Mouse (Mus musculus) midbrain, postnatal 0 days (tissue): ENCODE results near the gene Klhl18. TPM values are rescaled to one million over a fixed set of nuclear protein-coding genes. Genes with fewer than 3 reads are reported as not detected.

Experiments used
- ATAC-seq: fragments of 200-750 bp; cut with Nextera tagmentation; 2 replicates; pipeline ENCODE4 v1.8.0; 2017; ENCODE audit warnings: moderate number of reproducible peaks, mild to moderate bottlenecking, moderate TSS enrichment, moderate library complexity; ENCODE audit not compliant: low FRiP score
- DNase-seq: peaks from one replicate; pipeline ENCODE4 v3.0.0-alpha.2; 2015; ENCODE audit warnings: low spot score
- H3K27ac ChIP-seq: fragments of 300-500 bp; sonication (generic); 2 replicates; pipeline ENCODE4 v1.5.1; 2014; ENCODE audit warnings: low read depth, mild to moderate bottlenecking, low read length, mixed read lengths
- H3K27me3 ChIP-seq: fragments of 300-500 bp; sonication (generic); 2 replicates; pipeline ENCODE4 v1.6.1; 2014; ENCODE audit warnings: low read length, control low read depth, mixed read lengths; ENCODE audit not compliant: insufficient read depth
- H3K36me3 ChIP-seq: fragments of 300-500 bp; sonication (generic); 2 replicates; pipeline ENCODE4 v1.6.1; 2014; ENCODE audit warnings: low read length, control low read depth, mixed read lengths; ENCODE audit not compliant: insufficient read depth
- H3K4me1 ChIP-seq: fragments of 300-500 bp; sonication (generic); 2 replicates; pipeline ENCODE4 v1.6.1; 2014; ENCODE audit warnings: mild to moderate bottlenecking, control low read depth, antibody characterized with exemption, low read length, mixed read lengths; ENCODE audit not compliant: insufficient read depth
- H3K4me2 ChIP-seq: fragments of 300-500 bp; sonication (generic); 2 replicates; pipeline ENCODE4 v1.6.1; 2014; ENCODE audit warnings: low read depth, mild to moderate bottlenecking, low read length, mixed read lengths; ENCODE audit not compliant: poor library complexity, severe bottlenecking
- H3K4me3 ChIP-seq: fragments of 300-500 bp; sonication (generic); 2 replicates; pipeline ENCODE4 v1.5.1; 2014; ENCODE audit warnings: low read depth, mild to moderate bottlenecking, low read length, moderate library complexity
- H3K9ac ChIP-seq: fragments of 300-500 bp; sonication (generic); replicated peaks from 2 replicates; pipeline ENCODE4 v1.6.1; 2014; ENCODE audit warnings: mild to moderate bottlenecking, low read length, moderate library complexity, mixed read lengths; ENCODE audit not compliant: poor library complexity, severe bottlenecking
- H3K9me3 ChIP-seq: fragments of 300-500 bp; sonication (generic); 2 replicates; pipeline ENCODE4 v1.6.1; 2016; ENCODE audit warnings: low read length, control low read depth
- CTCF ChIP-seq: IDR thresholded peaks from 2 replicates; pipeline ENCODE4 v1.5.1; 2016; ENCODE audit warnings: antibody characterized with exemption, mild to moderate bottlenecking
- WGBS: fragments of 180-500 bp; shearing (Covaris S2); extraction: QIAGEN DNeasy Blood & Tissue Kit; methylation state at CpG from one replicate; pipeline ENCODE4 v1.1.7; 2014; 5-methylcytosine and 5-hydroxymethylcytosine counted together
- polyA plus RNA-seq: library from polyadenylated mRNA; unstranded; fragments of >200 nt; fragmentation: Nextera tagmentation; extraction: Ambion mirVana; gene quantifications from 2 replicates; pipeline ENCODE4 v1.2.1, GENCODE M21; 2015
- total RNA-seq: library from RNA; depleted of rRNA; stranded (reverse); fragments of >200 nt; gene quantifications from 2 replicates; pipeline ENCODE4 v1.2.3, GENCODE M21; 2014

Gene Klhl18
- total and polyA plus RNA-seq, 2 experiments from 2014 or later: 25.9 to 40.1 TPM

DNA sequence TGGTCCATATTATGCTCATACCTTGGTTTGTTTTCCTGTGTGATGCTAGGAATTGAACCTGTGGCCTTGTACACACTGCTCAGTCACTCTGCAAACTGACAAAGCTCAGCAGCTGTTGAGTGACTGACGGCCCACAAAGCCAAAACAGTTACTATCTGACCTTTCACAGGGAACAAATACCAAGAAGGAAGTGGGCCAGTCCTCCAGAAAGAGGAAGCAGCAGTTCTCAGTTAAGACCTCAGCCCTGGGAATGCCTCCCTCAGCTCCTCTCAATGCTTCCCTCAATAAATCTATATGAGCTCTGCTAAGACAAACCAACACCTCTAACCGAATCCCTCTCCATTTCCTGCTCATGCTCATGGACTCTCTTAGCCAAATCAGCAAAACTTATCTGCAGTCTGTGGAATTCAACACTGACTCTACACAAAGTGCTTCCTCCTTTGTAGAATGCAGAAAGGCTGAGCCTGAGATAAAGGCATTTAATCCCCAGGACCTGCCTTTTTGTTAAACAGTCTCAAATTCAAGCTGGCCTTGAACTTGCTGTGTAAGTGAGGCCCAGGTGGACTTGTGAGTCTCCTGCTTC lies 17.3 kb downstream of the Klhl18 start:
- H3K9ac ChIP-seq: no peak overlapping the region
- no peaks in the 10 kb centered on the region for H3K9me3 ChIP-seq
- DNase-seq: no peak
- H3K4me3 ChIP-seq: no peak overlapping the region
- ATAC-seq: no peak
- no peak for TF ChIP-seq CTCF
- no peaks in the 10 kb centered on the region for H3K27me3 ChIP-seq
- H3K27ac ChIP-seq: no peak overlapping the region
- H3K4me2 ChIP-seq: no peak overlapping the region
- H3K4me1 ChIP-seq: no peaks in the 10 kb centered on the region
- H3K36me3 ChIP-seq: peaks cover 16% of the 10 kb centered on the region; the same call in 1 of the 2 replicates
- 66% methylated on average over 2 of the region's 2 CpGs for WGBS

GRCm38 (mm10) chr9:110457926-110458325 lies 18.6 kb downstream of the Klhl18 start:
- Histone ChIP-seq H3K36me3 (peaks cover 18% of the 10 kb centered on the region; the same call in 1 of the 2 replicates), H3K9me3 (no peaks in the 10 kb centered on the region), H3K27me3 (no peaks in the 10 kb centered on the region), H3K4me3 (no peak overlapping the region), H3K9ac (no peak overlapping the region), H3K27ac (no peak overlapping the region), H3K4me2 (no peak overlapping the region), H3K4me1 (no peaks in the 10 kb centered on the region)
- TF ChIP-seq CTCF: no peak
- DNase-seq: no peak
- WGBS: 73% methylated on average over 3 of the region's 3 CpGs
- ATAC-seq: no peak

GRCm38 (mm10) chr9:110452523-110452922 lies 24.0 kb downstream of the Klhl18 start:
- Histone ChIP-seq H3K9ac (no peak overlapping the region), H3K4me1 (no peaks in the 10 kb centered on the region), H3K4me3 (no peak overlapping the region), H3K36me3 (peaks cover 31% of the 10 kb centered on the region), H3K27ac (no peak overlapping the region), H3K4me2 (no peak overlapping the region), H3K9me3 (no peaks in the 10 kb centered on the region), H3K27me3 (no peaks in the 10 kb centered on the region)
- TF ChIP-seq CTCF: no peak
- ATAC-seq: no peak
- no peak for DNase-seq
- 83% methylated on average over 3 of the region's 3 CpGs for WGBS

DNA sequence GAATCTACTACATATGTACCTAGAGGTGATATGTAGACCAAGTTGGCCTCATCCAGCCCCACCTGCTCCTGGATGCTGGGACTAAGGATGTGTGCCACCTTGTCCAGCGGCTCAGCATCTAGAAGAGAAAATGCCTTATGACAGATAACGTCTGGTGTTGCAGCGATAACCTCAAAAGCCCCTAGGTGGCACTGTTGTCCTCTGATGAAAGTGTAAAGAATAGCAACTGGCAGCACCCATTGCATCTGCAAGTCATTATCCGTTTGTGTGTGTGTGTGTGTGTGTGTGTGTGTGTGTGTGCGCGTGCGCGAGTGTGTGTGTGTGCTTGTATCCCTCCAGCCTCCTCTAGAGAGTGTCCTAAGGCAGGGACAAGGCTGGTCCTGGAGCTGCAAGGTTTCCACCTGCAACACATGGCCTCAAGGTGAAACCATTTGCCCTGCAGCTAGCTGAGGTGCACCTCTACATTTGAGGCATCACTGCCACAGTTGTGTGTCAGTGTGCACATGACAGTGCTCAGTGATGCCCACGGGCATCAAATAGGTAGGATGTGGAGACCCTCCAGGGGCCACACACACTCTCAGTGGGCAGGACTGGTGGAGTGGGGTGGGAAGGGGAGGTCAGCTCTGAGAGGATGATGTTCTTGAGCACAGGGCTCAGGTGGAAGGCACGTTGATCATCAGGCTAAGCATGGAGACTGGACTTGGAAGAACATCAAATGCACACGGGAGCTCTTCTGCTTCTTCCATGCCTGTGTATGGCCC lies 27.5 kb downstream of the Klhl18 start:
- Histone ChIP-seq H3K9ac (no peak overlapping the region), H3K27me3 (no peaks in the 10 kb centered on the region), H3K27ac (peak overlapping the region; percentile 51; the same call in 1 of the 2 replicates), H3K9me3 (no peaks in the 10 kb centered on the region), H3K4me1 (no peaks in the 10 kb centered on the region), H3K4me3 (no peak overlapping the region), H3K36me3 (peaks cover 32% of the 10 kb centered on the region), H3K4me2 (no peak overlapping the region)
- peak; percentile 91 for TF ChIP-seq CTCF
- DNase-seq: peak; percentile 95
- WGBS: 25% methylated on average over 11 of the region's 11 CpGs
- ATAC-seq: peak; percentile 91

DNA sequence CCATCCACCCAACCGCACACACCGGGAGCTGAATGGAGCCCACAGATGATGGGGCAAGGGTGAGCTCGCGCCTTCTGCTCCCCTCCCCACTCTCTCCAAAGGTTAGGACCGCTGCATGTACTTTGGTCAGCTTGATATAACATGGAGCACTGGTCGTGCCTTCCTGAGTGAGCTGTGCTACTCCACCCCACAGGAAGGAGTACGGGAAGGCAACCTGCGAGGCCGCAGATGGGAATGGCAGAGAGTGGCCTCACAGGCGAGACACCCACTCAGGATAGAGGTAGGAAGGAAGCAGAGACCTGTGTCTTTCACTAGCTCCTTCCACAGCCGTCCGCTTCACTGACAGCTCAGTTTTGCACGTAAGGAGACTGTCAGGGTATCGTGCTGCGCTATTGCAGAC lies 28.1 kb downstream of the Klhl18 start:
- Histone ChIP-seq H3K4me3 (no peak overlapping the region), H3K9me3 (no peaks in the 10 kb centered on the region), H3K27ac (no peak overlapping the region), H3K4me1 (no peaks in the 10 kb centered on the region), H3K4me2 (no peak overlapping the region), H3K36me3 (peaks cover 32% of the 10 kb centered on the region), H3K27me3 (no peaks in the 10 kb centered on the region), H3K9ac (no peak overlapping the region)
- DNase-seq (no peak), ATAC-seq (peak; percentile 10; the same call in 1 of the 2 replicates)
- 83% methylated on average over 15 of the region's 15 CpGs for WGBS
- no peak for TF ChIP-seq CTCF

GRCm38 (mm10) chr9:110440559-110440958 lies 35.9 kb downstream of the Klhl18 start:
- 88% methylated on average over 6 of the region's 6 CpGs for WGBS

More at GRCm38 (mm10) chr9:110440559-110440958, 35.9 kb downstream of the Klhl18 start:
- DNase-seq: no peak
- H3K9ac ChIP-seq: no peak overlapping the region
- H3K27ac ChIP-seq: no peak overlapping the region
- H3K4me1 ChIP-seq: no peaks in the 10 kb centered on the region
- no peak for ATAC-seq
- no peaks in the 10 kb centered on the region for H3K9me3 ChIP-seq
- no peaks in the 10 kb centered on the region for H3K27me3 ChIP-seq
- peaks cover 8% of the 10 kb centered on the region for H3K36me3 ChIP-seq
- no peak overlapping the region for H3K4me2 ChIP-seq
- TF ChIP-seq CTCF: no peak
- no peak overlapping the region for H3K4me3 ChIP-seq
